Mouse (Mus musculus) olfactory bulb, adult 2 months (tissue): ENCODE results near the gene Smu1. TPM values are rescaled to one million over a fixed set of nuclear protein-coding genes. Genes with fewer than 3 reads are reported as not detected.

Experiments used
- H3K27ac ChIP-seq: fragments of 200-500 bp; 2 replicates; pipeline ENCODE4 v1.5.1; 2012; ENCODE audit warnings: low read depth, low read length; ENCODE audit not compliant: insufficient read depth
- H3K4me1 ChIP-seq: fragments of 200-500 bp; 2 replicates; pipeline ENCODE4 v1.6.1; 2012; ENCODE audit warnings: low read length; ENCODE audit not compliant: control insufficient read depth, insufficient read depth
- H3K4me3 ChIP-seq: fragments of 200-500 bp; 2 replicates; pipeline ENCODE4 v1.5.1; 2012; ENCODE audit warnings: mild to moderate bottlenecking, low read depth, low read length, moderate library complexity; ENCODE audit not compliant: insufficient read depth
- CTCF ChIP-seq: fragments of 200-500 bp; IDR thresholded peaks from 2 replicates; pipeline ENCODE4 v1.5.1; 2012; ENCODE audit warnings: low read depth, mild to moderate bottlenecking, low read length, moderate library complexity; ENCODE audit not compliant: insufficient read depth
- POLR2A ChIP-seq: fragments of 200-500 bp; IDR thresholded peaks from 2 replicates; pipeline ENCODE4 v1.6.1; 2012; ENCODE audit warnings: mild to moderate bottlenecking, low read depth, low read length, moderate library complexity; ENCODE audit not compliant: insufficient read depth
- WGBS: fragments of 180-500 bp; shearing (Covaris S2); methylation state at CpG from one replicate; pipeline ENCODE4 v1.1.7; 2018; 5-methylcytosine and 5-hydroxymethylcytosine counted together
- polyA plus RNA-seq: library from polyadenylated mRNA; stranded (reverse); fragments of >200 nt; gene quantifications from 2 replicates; pipeline ENCODE4 v1.2.4, GENCODE M21; 2012; ENCODE audit warnings: low replicate concordance; ENCODE audit not compliant: missing spikeins, insufficient read depth, insufficient read length

Gene Smu1
- polyA plus RNA-seq, 1 experiment, result not detected

- H3K4me3 ChIP-seq, result no peak overlapping the region
- H3K4me1 ChIP-seq, result no peaks in the 10 kb centered on the region
- H3K27ac ChIP-seq, result no peak overlapping the region
- no peak for TF ChIP-seq POLR2A
- TF ChIP-seq CTCF, result no peak
- WGBS, result 76% methylated on average over 4 of the region's 4 CpGs
Observed at GRCm38 (mm10) chr4:40786578-40786977, 28.9 kb upstream of the Smu1 start.

GRCm38 (mm10) chr4:40785620-40786166 is 28.0 kb upstream of the Smu1 start:
- H3K4me3 ChIP-seq, result no peak overlapping the region
- no peaks in the 10 kb centered on the region for H3K4me1 ChIP-seq
- TF ChIP-seq POLR2A (no peak), CTCF (no peak)
- H3K27ac ChIP-seq, result no peak overlapping the region
- 78% methylated on average over 9 of the region's 9 CpGs for WGBS

GRCm38 (mm10) chr4:40784556-40785169 is 26.9 kb upstream of the Smu1 start:
- H3K4me3 ChIP-seq, result no peak overlapping the region
- 71% methylated on average over 10 of the region's 10 CpGs for WGBS
- no peaks in the 10 kb centered on the region for H3K4me1 ChIP-seq
- TF ChIP-seq CTCF (no peak), POLR2A (no peak)
- no peak overlapping the region for H3K27ac ChIP-seq

- H3K27ac ChIP-seq, result no peak overlapping the region
- over 99% methylated on average over 4 of the region's 4 CpGs for WGBS
- H3K4me3 ChIP-seq, result no peak overlapping the region
- TF ChIP-seq CTCF, result no peak
- TF ChIP-seq POLR2A, result no peak
- H3K4me1 ChIP-seq, result no peaks in the 10 kb centered on the region
Observed at GRCm38 (mm10) chr4:40783049-40783448, 25.3 kb upstream of the Smu1 start.

- Histone ChIP-seq H3K27ac (no peak overlapping the region), H3K4me3 (no peak overlapping the region), H3K4me1 (no peaks in the 10 kb centered on the region)
- TF ChIP-seq POLR2A (no peak), CTCF (no peak)
- WGBS, result 74% methylated on average over 8 of the region's 8 CpGs
Observed at GRCm38 (mm10) chr4:40781797-40782495, 24.2 kb upstream of the Smu1 start.

GRCm38 (mm10) chr4:40781143-40781542 is 23.4 kb upstream of the Smu1 start:
- WGBS, result 58% methylated on average over 3 of the region's 3 CpGs
- no peak for TF ChIP-seq POLR2A
- TF ChIP-seq CTCF, result no peak
- no peak overlapping the region for H3K27ac ChIP-seq
- H3K4me3 ChIP-seq, result no peak overlapping the region
- H3K4me1 ChIP-seq, result no peaks in the 10 kb centered on the region

GRCm38 (mm10) chr4:40778656-40779055 is 20.9 kb upstream of the Smu1 start:
- H3K4me1 ChIP-seq, result peaks cover 11% of the 10 kb centered on the region
- TF ChIP-seq POLR2A (no peak), CTCF (no peak)
- no peak overlapping the region for H3K27ac ChIP-seq
- H3K4me3 ChIP-seq, result no peak overlapping the region
- 75% methylated on average over 6 of the region's 6 CpGs for WGBS

- Histone ChIP-seq H3K4me1 (peaks cover 11% of the 10 kb centered on the region), H3K4me3 (no peak overlapping the region), H3K27ac (no peak overlapping the region)
- TF ChIP-seq POLR2A (no peak), CTCF (no peak)
- WGBS, result 65% methylated on average over 2 of the region's 2 CpGs
Observed at GRCm38 (mm10) chr4:40777116-40777515, 19.4 kb upstream of the Smu1 start.

- Histone ChIP-seq H3K4me1 (peaks cover 11% of the 10 kb centered on the region), H3K4me3 (no peak overlapping the region), H3K27ac (no peak overlapping the region)
- TF ChIP-seq CTCF (no peak), POLR2A (no peak)
- WGBS, result 70% methylated on average over 4 of the region's 4 CpGs
Observed at GRCm38 (mm10) chr4:40776416-40776815, 18.7 kb upstream of the Smu1 start.
